Mouse (Mus musculus) midbrain, postnatal 0 days (tissue): ENCODE measurements around the gene Th. TPM values are rescaled to one million over a fixed set of nuclear protein-coding genes. Genes with fewer than 3 reads are reported as not detected.

ENCODE experiments used
- ATAC-seq: fragments of 200-750 bp; cut with Nextera tagmentation; 2 replicates; pipeline ENCODE4 v1.8.0; 2017; ENCODE audit warnings: moderate number of reproducible peaks, mild to moderate bottlenecking, moderate TSS enrichment, moderate library complexity; ENCODE audit not compliant: low FRiP score
- DNase-seq: peaks from one replicate; pipeline ENCODE4 v3.0.0-alpha.2; 2015; ENCODE audit warnings: low spot score
- H3K27ac ChIP-seq: fragments of 300-500 bp; sonication (generic); 2 replicates; pipeline ENCODE4 v1.5.1; 2014; ENCODE audit warnings: low read depth, mild to moderate bottlenecking, low read length, mixed read lengths
- H3K27me3 ChIP-seq: fragments of 300-500 bp; sonication (generic); 2 replicates; pipeline ENCODE4 v1.6.1; 2014; ENCODE audit warnings: low read length, control low read depth, mixed read lengths; ENCODE audit not compliant: insufficient read depth
- H3K36me3 ChIP-seq: fragments of 300-500 bp; sonication (generic); 2 replicates; pipeline ENCODE4 v1.6.1; 2014; ENCODE audit warnings: low read length, control low read depth, mixed read lengths; ENCODE audit not compliant: insufficient read depth
- H3K4me1 ChIP-seq: fragments of 300-500 bp; sonication (generic); 2 replicates; pipeline ENCODE4 v1.6.1; 2014; ENCODE audit warnings: mild to moderate bottlenecking, control low read depth, antibody characterized with exemption, low read length, mixed read lengths; ENCODE audit not compliant: insufficient read depth
- H3K4me2 ChIP-seq: fragments of 300-500 bp; sonication (generic); 2 replicates; pipeline ENCODE4 v1.6.1; 2014; ENCODE audit warnings: low read depth, mild to moderate bottlenecking, low read length, mixed read lengths; ENCODE audit not compliant: poor library complexity, severe bottlenecking
- H3K4me3 ChIP-seq: fragments of 300-500 bp; sonication (generic); 2 replicates; pipeline ENCODE4 v1.5.1; 2014; ENCODE audit warnings: low read depth, mild to moderate bottlenecking, low read length, moderate library complexity
- H3K9ac ChIP-seq: fragments of 300-500 bp; sonication (generic); replicated peaks from 2 replicates; pipeline ENCODE4 v1.6.1; 2014; ENCODE audit warnings: mild to moderate bottlenecking, low read length, moderate library complexity, mixed read lengths; ENCODE audit not compliant: poor library complexity, severe bottlenecking
- H3K9me3 ChIP-seq: fragments of 300-500 bp; sonication (generic); 2 replicates; pipeline ENCODE4 v1.6.1; 2016; ENCODE audit warnings: low read length, control low read depth
- CTCF ChIP-seq: IDR thresholded peaks from 2 replicates; pipeline ENCODE4 v1.5.1; 2016; ENCODE audit warnings: antibody characterized with exemption, mild to moderate bottlenecking
- WGBS: fragments of 180-500 bp; shearing (Covaris S2); extraction: QIAGEN DNeasy Blood & Tissue Kit; methylation state at CpG from one replicate; pipeline ENCODE4 v1.1.7; 2014; 5-methylcytosine and 5-hydroxymethylcytosine counted together
- polyA plus RNA-seq: library from polyadenylated mRNA; unstranded; fragments of >200 nt; fragmentation: Nextera tagmentation; extraction: Ambion mirVana; gene quantifications from 2 replicates; pipeline ENCODE4 v1.2.1, GENCODE M21; 2015
- total RNA-seq: library from RNA; depleted of rRNA; stranded (reverse); fragments of >200 nt; gene quantifications from 2 replicates; pipeline ENCODE4 v1.2.3, GENCODE M21; 2014; rRNA removed

Gene Th
- total RNA-seq (23.8 and 27.1 TPM in 2 replicates), polyA plus RNA-seq (26.2 and 35.0 TPM in 2 replicates)

DNA sequence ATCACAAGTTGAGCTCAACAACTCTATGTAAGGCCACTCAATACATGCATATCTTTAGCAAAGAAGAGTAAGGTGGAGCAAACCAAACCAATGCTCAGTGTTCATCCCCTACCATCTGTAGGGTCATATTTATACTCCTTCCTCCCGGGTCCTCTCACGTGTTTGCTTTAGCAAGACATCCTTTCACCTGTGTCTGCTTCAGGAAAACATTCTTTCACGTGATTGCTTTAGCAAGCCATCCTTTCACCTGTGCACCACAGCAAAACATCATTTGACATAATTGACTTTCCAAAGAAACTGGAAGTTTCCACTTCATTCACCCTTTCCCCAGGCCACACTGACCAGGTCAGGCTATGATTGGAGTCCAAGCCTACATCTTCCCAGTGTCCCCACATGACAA lies at the start of gene Th:
TSS of gene Th (minus strand) at position 101 of the 400 bp plus-strand sequence.
- ATAC-seq: no peak
- DNase-seq: no peak
- no peak for TF ChIP-seq CTCF

DNA sequence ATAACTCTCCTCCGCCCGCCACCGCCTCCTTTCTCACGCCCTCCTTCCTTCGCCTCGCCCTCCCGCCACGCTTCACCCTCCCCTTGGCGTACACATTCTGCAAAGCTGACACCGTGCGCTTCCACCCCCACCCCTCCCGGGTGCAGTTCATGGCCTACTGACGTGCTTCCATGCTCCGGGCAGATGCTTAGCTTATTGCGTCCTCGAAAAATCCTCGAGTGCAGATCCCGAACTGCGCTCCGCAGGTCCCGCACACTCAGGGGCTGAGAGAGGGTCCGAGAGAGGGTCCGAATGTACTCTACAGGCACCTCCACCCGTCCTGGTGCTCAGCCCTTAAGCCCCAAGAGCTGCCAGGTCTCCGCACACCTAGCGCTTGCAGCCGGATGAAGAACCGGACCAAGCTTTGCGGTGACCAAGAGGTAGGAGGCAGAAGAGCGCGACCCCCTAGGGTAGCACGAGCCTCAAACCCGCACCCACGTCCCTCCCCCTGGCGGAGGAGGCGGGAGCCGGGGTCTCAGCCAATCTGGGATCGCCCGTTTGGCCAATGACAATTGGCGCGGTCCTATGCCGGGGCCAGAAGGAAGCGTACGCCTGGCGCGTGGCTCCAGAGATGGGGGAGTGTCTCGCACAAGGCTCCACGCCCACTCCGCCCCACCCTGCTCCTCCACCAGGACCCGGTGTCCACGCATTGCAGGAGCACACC lies 38.0 kb upstream of the Th start, which contains the start of gene Ascl2:
TSS of gene Ascl2 (minus strand) at position 456 of the 703 bp plus-strand sequence.
- peak; percentile 42 for TF ChIP-seq CTCF
- DNase-seq (peak; percentile 55), ATAC-seq (peak; percentile 44; the same call in 1 of the 2 replicates)
- WGBS: 1% methylated on average over 51 of the region's 51 CpGs
- Histone ChIP-seq H3K36me3 (no peaks in the 10 kb centered on the region), H3K9me3 (no peaks in the 10 kb centered on the region), H3K27ac (no peak within 1 kb of the TSS), H3K4me1 (no peaks in the 10 kb centered on the region), H3K9ac (peak within 1 kb of the TSS; percentile 42; the same call in 1 of the 2 replicates), H3K4me3 (peak within 1 kb of the TSS; percentile 33), H3K4me2 (peak within 1 kb of the TSS; percentile 69), H3K27me3 (peaks cover 47% of the 10 kb centered on the region)

More for the DNA sequence above, at the start of gene Th:
- H3K4me1 ChIP-seq: no peaks in the 10 kb centered on the region
- H3K4me2 ChIP-seq: no peak within 1 kb of the TSS
- no peaks in the 10 kb centered on the region for H3K36me3 ChIP-seq
- H3K9me3 ChIP-seq: no peaks in the 10 kb centered on the region
- H3K27me3 ChIP-seq: no peaks in the 10 kb centered on the region
- no peak within 1 kb of the TSS for H3K4me3 ChIP-seq
- 92% methylated on average over 3 of the region's 3 CpGs for WGBS
- H3K9ac ChIP-seq: no peak within 1 kb of the TSS
- H3K27ac ChIP-seq: no peak within 1 kb of the TSS

DNA sequence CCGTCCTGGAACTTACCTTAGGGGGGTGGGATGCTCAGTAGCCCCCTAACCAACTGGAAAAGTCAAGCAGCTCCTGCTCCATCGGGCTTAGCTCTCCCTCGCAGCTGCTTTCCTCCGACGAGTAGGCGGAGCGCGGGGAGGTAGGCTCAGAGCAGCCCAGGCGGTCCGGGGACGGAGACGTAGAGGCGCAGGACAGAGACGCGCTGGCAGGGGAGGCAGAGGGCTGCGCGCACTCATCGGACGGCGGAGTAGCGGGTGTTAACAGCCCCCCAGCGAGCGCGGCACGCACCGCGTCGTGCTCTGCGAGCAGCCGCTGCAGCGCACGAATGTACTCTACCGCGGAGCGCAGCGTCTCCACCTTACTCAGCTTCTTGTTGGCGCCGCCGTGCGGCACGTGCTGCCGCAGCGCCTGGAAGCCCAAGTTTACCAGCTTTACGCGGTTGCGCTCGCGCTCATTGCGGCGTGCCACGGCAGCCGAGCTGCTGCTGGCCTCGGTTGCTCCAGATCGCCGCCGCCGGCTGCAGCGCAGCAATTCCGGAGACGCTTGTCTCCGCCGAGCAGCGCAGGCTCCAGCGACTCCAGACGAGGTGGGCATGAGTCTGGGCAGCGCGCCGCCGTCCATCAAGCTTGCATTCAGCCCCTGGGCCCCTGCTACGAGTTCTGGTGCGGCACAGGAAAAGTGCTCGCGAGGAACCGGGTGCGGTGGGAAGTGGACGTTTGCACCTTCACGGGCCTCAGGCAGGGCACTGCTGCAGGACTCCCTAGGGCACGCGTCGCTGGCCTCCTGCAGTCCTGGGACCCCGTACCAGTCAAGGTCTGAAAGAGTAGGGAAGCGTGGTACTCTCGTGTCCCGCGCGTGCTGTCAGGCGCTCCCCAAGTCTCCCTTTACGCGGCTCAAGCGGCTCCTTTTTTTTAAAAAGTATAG lies 37.2 kb upstream of the Th start:
- DNase-seq (peak; percentile 80), ATAC-seq (peak; percentile 72; the same call in 1 of the 2 replicates)
- H3K27me3 ChIP-seq: peaks cover 47% of the 10 kb centered on the region
- TF ChIP-seq CTCF: peak; percentile 63
- H3K9me3 ChIP-seq: no peaks in the 10 kb centered on the region
- H3K4me3 ChIP-seq: peak overlapping the region; percentile 33
- H3K4me2 ChIP-seq: peak overlapping the region; percentile 69
- no peaks in the 10 kb centered on the region for H3K4me1 ChIP-seq
- no peaks in the 10 kb centered on the region for H3K36me3 ChIP-seq
- WGBS: under 1% methylated on average over 82 of the region's 90 CpGs
- H3K9ac ChIP-seq: no peak overlapping the region
- no peak overlapping the region for H3K27ac ChIP-seq

DNA sequence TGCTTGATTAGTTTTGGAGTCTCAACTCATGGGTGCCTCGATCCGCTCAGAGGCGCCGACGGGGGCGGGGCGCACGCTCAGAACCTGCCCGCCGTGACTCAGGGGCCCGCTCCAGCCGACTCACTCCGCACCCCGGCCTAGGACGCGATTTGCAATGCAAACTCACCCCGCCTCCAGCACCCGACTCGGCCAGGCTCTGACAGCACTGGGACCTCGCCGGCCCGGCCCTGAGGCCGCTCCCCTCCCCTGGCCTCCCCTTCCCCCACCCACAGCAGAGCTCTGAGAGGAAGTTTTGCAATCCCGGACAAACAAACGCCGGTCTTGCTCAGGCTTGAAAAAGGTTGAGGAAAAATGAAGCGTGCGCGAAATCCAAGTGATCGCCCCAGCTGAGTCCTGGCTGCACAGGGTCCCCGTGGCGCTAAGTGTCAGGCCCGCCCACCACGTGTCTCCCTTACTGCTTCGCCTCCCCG lies 36.5 kb upstream of the Th start:
- Histone ChIP-seq H3K27ac (no peak overlapping the region), H3K36me3 (no peaks in the 10 kb centered on the region), H3K4me2 (peak overlapping the region; percentile 69), H3K4me3 (peak overlapping the region; percentile 33), H3K9ac (no peak overlapping the region), H3K4me1 (no peaks in the 10 kb centered on the region), H3K9me3 (no peaks in the 10 kb centered on the region), H3K27me3 (peaks cover 47% of the 10 kb centered on the region)
- ATAC-seq (no peak), DNase-seq (no peak)
- WGBS: under 1% methylated on average over 33 of the region's 36 CpGs
- no peak for TF ChIP-seq CTCF

DNA sequence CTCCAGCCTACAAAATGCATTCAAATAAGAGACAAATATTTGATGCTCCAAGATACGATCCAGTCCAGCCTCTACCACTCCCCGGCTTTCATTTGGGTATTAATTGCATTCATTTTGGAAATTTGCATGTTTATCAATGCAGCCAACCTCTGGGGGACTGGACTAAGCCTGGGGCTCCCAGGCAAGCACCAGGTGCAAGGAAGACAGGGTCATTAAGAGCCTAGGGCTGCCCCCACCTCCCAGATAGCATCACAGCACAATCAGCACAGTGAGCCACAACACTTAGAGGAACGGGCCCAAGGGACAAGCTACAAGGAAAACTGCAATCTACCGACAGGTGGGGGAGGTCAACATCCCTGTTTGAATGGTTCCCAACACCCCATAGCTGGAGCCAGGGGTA lies 28.8 kb upstream of the Th start:
- no peak overlapping the region for H3K27ac ChIP-seq
- ATAC-seq (no peak), DNase-seq (no peak)
- no peaks in the 10 kb centered on the region for H3K36me3 ChIP-seq
- no peak for TF ChIP-seq CTCF
- H3K4me3 ChIP-seq: no peak overlapping the region
- H3K9me3 ChIP-seq: no peaks in the 10 kb centered on the region
- H3K9ac ChIP-seq: no peak overlapping the region
- 64% methylated on average over 4 of the region's 4 CpGs for WGBS
- H3K4me2 ChIP-seq: no peak overlapping the region
- no peaks in the 10 kb centered on the region for H3K4me1 ChIP-seq
- no peaks in the 10 kb centered on the region for H3K27me3 ChIP-seq
